46 mouse cellular contexts compared by ENCODE assay signal in the genomic region with DNA sequence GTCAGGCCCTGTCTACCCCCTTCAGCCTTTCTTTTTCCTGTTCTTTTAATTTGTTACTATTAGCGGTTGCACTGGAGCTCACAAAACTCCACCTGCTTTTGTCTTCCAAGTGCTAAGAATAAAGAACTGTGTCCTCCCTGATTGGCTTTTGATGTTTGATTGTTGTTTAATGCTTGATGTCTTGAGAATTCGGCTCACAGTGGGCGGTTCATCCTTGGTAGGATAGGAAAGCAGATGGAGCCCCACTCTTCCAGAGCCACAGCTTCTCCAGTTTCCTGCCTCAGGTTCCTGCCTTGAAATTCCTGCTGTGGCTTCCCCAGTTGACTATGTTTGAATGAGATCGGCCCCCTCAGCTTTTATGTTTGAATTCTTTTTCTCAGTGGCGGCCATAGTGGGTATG. TPM values are rescaled to one million over a fixed set of nuclear protein-coding genes. Genes with fewer than 3 reads are reported as not detected.
"Had no signal": no experiment of that assay in that cellular context is flagged by ENCODE, and none has a peak within 500 bp of the region (broad histone marks: within the 10 kb centered on the region; RNA-seq: fewer than 3 reads in every experiment).

No protein-coding gene starts in this region.

- ATAC-seq: hindbrain, embryonic 16.5 days; inflammation-experienced regulatory T-cells, adult 6 months; intestine, embryonic 15.5 days; intestine, postnatal 0 days had no signal

- H3K27me3 ChIP-seq: heart, embryonic 13.5 days; heart, embryonic 15.5 days; hindbrain, embryonic 12.5 days; hindbrain, embryonic 13.5 days; hindbrain, embryonic 15.5 days; intestine, embryonic 15.5 days; kidney, embryonic 15.5 days had no signal

- DNase-seq: heart, postnatal 10 days; heart, postnatal 14 days; heart, postnatal 36 days; heart, postnatal 4 days; kidney, adult 11 months; kidney, adult 18-20 months; kidney, adult 2 months; kidney, adult 8-10 months; kidney, adult 9 months; kidney, postnatal 10 days; kidney, postnatal 14 days; kidney, postnatal 25 days; kidney, postnatal 36 days; kidney, postnatal 4 days; layer of hippocampus, adult 9-11 months; layer of hippocampus, postnatal 36 days had no signal

- H3K27ac ChIP-seq: heart, embryonic 13.5 days; heart, embryonic 15.5 days; hindbrain, embryonic 10.5 days; hindbrain, embryonic 12.5 days; hindbrain, embryonic 13.5 days; hindbrain, embryonic 14.5 days; hindbrain, embryonic 15.5 days; hindbrain, postnatal 0 days; intestine, embryonic 15.5 days; kidney, embryonic 15.5 days; kidney, postnatal 0 days; layer of hippocampus, adult 2 months; left cerebral cortex, adult 2 months had no signal

- H3K4me3 ChIP-seq: heart, embryonic 13.5 days; heart, embryonic 15.5 days; hindbrain, embryonic 10.5 days; hindbrain, embryonic 12.5 days; hindbrain, embryonic 13.5 days; hindbrain, embryonic 15.5 days; intestine, embryonic 15.5 days; kidney, embryonic 15.5 days; layer of hippocampus, adult 2 months; left cerebral cortex, adult 2 months had no signal

- H3K9ac ChIP-seq: heart, embryonic 13.5 days; heart, embryonic 15.5 days; hindbrain, embryonic 12.5 days; hindbrain, embryonic 13.5 days; hindbrain, embryonic 14.5 days; hindbrain, embryonic 15.5 days; intestine, embryonic 15.5 days; kidney, embryonic 15.5 days had no signal

- H3K36me3 ChIP-seq: heart, embryonic 13.5 days; heart, embryonic 15.5 days; hindbrain, embryonic 10.5 days; hindbrain, embryonic 12.5 days; hindbrain, embryonic 13.5 days; hindbrain, embryonic 15.5 days; intestine, embryonic 15.5 days; kidney, embryonic 15.5 days had no signal

- H3K4me1 ChIP-seq: heart, embryonic 13.5 days; heart, embryonic 15.5 days; hindbrain, embryonic 10.5 days; hindbrain, embryonic 12.5 days; hindbrain, embryonic 13.5 days; hindbrain, embryonic 15.5 days; intestine, embryonic 15.5 days; kidney, embryonic 15.5 days had no signal

- H3K4me2 ChIP-seq: heart, embryonic 13.5 days; heart, embryonic 15.5 days; hindbrain, embryonic 12.5 days; hindbrain, embryonic 13.5 days; hindbrain, embryonic 14.5 days; hindbrain, embryonic 15.5 days; intestine, embryonic 15.5 days; kidney, embryonic 15.5 days had no signal

RNA-seq across cellular contexts. Expression of a gene that starts 4.2 kb away (rescaled TPM):
- total RNA-seq: heart, postnatal 10 days; heart, postnatal 14 days; heart, postnatal 25 days; heart, postnatal 36 days; heart, postnatal 4 days; hindbrain, postnatal 0 days; layer of hippocampus, adult 18-20 months; layer of hippocampus, adult 2 months; layer of hippocampus, adult 8-10 months; layer of hippocampus, postnatal 10 days; layer of hippocampus, postnatal 14 days; layer of hippocampus, postnatal 25 days; layer of hippocampus, postnatal 36 days; left cerebral cortex, adult 18-20 months; left cerebral cortex, adult 2 months; left cerebral cortex, adult 8-10 months had no signal
- polyA plus RNA-seq: heart, embryonic 14.5 days; heart, embryonic 15.5 days; heart, postnatal 0 days; hindbrain, embryonic 10.5 days; hindbrain, embryonic 11.5 days; hindbrain, embryonic 12.5 days; hindbrain, embryonic 13.5 days; hindbrain, embryonic 14.5 days; hindbrain, embryonic 15.5 days; hindbrain, embryonic 16.5 days; hindbrain, postnatal 0 days; inflammation-experienced regulatory T-cells, adult 6 months; kidney, adult 2 months; kidney, embryonic 14.5 days; kidney, embryonic 15.5 days; kidney, embryonic 16.5 days had no signal

RNA-seq across cellular contexts. Expression of a gene that starts 58.9 kb away (rescaled TPM):
- total RNA-seq: hematopoietic stem cell, adult 5-6 weeks; hindbrain, postnatal 0 days had no signal
- polyA plus RNA-seq: heart, embryonic 13.5 days; heart, embryonic 14.5 days; heart, postnatal 0 days; hindbrain, embryonic 12.5 days had no signal
